Mouse (Mus musculus) midbrain, embryonic 12.5 days (tissue): ENCODE data around the gene Tubgcp4. TPM values are rescaled to one million over a fixed set of nuclear protein-coding genes. Genes with fewer than 3 reads are reported as not detected.

ENCODE experiments used
- ATAC-seq: fragments of 200-750 bp; cut with Nextera tagmentation; 2 replicates; pipeline ENCODE4 v1.8.0; 2017; ENCODE audit warnings: low read depth, moderate TSS enrichment, moderate library complexity; ENCODE audit not compliant: low FRiP score
- H3K27ac ChIP-seq: fragments of 300-500 bp; sonication (generic); replicated peaks from 2 replicates; pipeline ENCODE4 v1.5.1; 2016; ENCODE audit warnings: mild to moderate bottlenecking
- H3K27me3 ChIP-seq: fragments of 300-500 bp; sonication (generic); 2 replicates; pipeline ENCODE4 v1.6.1; 2016; ENCODE audit warnings: mild to moderate bottlenecking
- H3K36me3 ChIP-seq: fragments of 300-500 bp; sonication (generic); 2 replicates; pipeline ENCODE4 v1.6.1; 2016
- H3K4me1 ChIP-seq: fragments of 300-500 bp; sonication (generic); 2 replicates; pipeline ENCODE4 v1.6.1; 2016
- H3K4me2 ChIP-seq: fragments of 300-500 bp; sonication (generic); replicated peaks from 2 replicates; pipeline ENCODE4 v1.6.1; 2016; ENCODE audit warnings: mild to moderate bottlenecking, moderate library complexity
- H3K4me3 ChIP-seq: fragments of 300-500 bp; sonication (generic); 2 replicates; pipeline ENCODE4 v1.5.1; 2016; ENCODE audit warnings: mild to moderate bottlenecking
- H3K9ac ChIP-seq: fragments of 300-500 bp; sonication (generic); replicated peaks from 2 replicates; pipeline ENCODE4 v1.6.1; 2016; ENCODE audit warnings: mild to moderate bottlenecking, moderate library complexity
- H3K9me3 ChIP-seq: fragments of 300-500 bp; sonication (generic); 2 replicates; pipeline ENCODE4 v1.6.1; 2016; ENCODE audit warnings: mild to moderate bottlenecking
- WGBS: fragments of 180-500 bp; shearing (Covaris S2); methylation state at CpG from one replicate; pipeline ENCODE4 v1.1.7; 2016; 5-methylcytosine and 5-hydroxymethylcytosine counted together
- polyA plus RNA-seq: library from polyadenylated mRNA; unstranded; fragments of >200 nt; fragmentation: Nextera tagmentation; extraction: Ambion mirVana; gene quantifications from 2 replicates; pipeline ENCODE4 v1.2.1, GENCODE M21; 2016

The Tubgcp4 gene
- polyA plus RNA-seq, 1 experiment from 2014 or later, result 82.5 TPM

DNA sequence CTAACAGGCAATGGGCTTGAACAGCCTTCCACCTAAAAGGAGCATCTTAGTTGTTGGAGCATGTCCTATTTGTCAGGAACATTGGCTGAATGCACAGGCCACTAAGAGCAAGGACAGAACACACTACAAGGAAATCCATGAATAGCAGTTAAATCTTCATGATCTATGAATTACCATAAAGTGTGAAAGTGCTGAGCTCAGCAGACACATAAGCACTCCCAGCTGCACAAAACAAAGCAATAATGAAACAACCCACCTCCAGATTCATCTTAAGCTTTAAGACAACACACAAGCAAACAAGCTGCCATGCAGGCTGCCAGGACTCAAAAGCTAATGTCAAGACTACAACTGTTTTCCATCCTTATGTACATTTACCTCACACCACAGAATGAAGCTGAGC lies 48.7 kb downstream of the Tubgcp4 start:
- Histone ChIP-seq H3K4me1 (no peaks in the 10 kb centered on the region), H3K27ac (no peak overlapping the region), H3K27me3 (no peaks in the 10 kb centered on the region), H3K36me3 (peaks cover 81% of the 10 kb centered on the region), H3K4me3 (no peak overlapping the region), H3K4me2 (no peak overlapping the region), H3K9ac (no peak overlapping the region), H3K9me3 (no peaks in the 10 kb centered on the region)
- ATAC-seq, result no peak

- Histone ChIP-seq H3K9me3 (no peaks in the 10 kb centered on the region), H3K36me3 (peaks cover 80% of the 10 kb centered on the region)
- ATAC-seq, result no peak
Measured at GRCm38 (mm10) chr2:121219994-121220393, 49.5 kb downstream of the Tubgcp4 start.

GRCm38 (mm10) chr2:121223010-121223409 lies 52.6 kb downstream of the Tubgcp4 start:
- Histone ChIP-seq H3K4me2 (no peak overlapping the region), H3K9me3 (no peaks in the 10 kb centered on the region)
- ATAC-seq, result no peak

More at GRCm38 (mm10) chr2:121219994-121220393, 49.5 kb downstream of the Tubgcp4 start:
- H3K27ac ChIP-seq, result no peak overlapping the region
- H3K4me3 ChIP-seq, result no peak overlapping the region
- no peaks in the 10 kb centered on the region for H3K4me1 ChIP-seq
- H3K9ac ChIP-seq, result no peak overlapping the region
- H3K27me3 ChIP-seq, result no peaks in the 10 kb centered on the region
- no peak overlapping the region for H3K4me2 ChIP-seq

DNA sequence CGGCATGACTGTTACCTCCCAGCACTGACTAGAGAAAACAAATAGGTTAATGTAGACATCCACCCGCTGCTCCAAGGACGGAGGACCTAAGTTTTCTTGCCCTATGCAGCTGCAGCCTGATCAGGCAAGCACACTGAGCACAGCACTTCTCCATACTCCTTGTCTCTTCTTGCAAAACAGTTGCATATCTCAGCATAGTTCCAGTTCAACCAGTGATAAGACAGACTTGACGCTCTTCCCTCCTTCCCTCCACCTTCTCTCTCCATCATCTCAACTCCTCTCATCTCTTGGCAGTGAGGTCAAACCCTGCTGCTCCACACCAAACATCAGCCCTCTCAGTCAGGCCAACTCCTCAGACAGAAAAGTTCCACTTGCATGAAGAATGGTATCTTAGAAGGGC lies 57.7 kb downstream of the Tubgcp4 start:
- Histone ChIP-seq H3K9me3 (no peaks in the 10 kb centered on the region), H3K27ac (no peak overlapping the region), H3K4me1 (no peaks in the 10 kb centered on the region), H3K4me3 (no peak overlapping the region), H3K36me3 (peaks cover 90% of the 10 kb centered on the region), H3K27me3 (no peaks in the 10 kb centered on the region), H3K4me2 (no peak overlapping the region), H3K9ac (no peak overlapping the region)
- ATAC-seq, result no peak
- 78% methylated on average over 4 of the region's 4 CpGs for WGBS

More at GRCm38 (mm10) chr2:121223010-121223409, 52.6 kb downstream of the Tubgcp4 start:
- Histone ChIP-seq H3K36me3 (peaks cover 81% of the 10 kb centered on the region), H3K4me3 (no peak overlapping the region), H3K9ac (no peak overlapping the region), H3K4me1 (no peaks in the 10 kb centered on the region), H3K27me3 (no peaks in the 10 kb centered on the region), H3K27ac (no peak overlapping the region)
- WGBS, result 94% methylated on average over 2 of the region's 2 CpGs

DNA sequence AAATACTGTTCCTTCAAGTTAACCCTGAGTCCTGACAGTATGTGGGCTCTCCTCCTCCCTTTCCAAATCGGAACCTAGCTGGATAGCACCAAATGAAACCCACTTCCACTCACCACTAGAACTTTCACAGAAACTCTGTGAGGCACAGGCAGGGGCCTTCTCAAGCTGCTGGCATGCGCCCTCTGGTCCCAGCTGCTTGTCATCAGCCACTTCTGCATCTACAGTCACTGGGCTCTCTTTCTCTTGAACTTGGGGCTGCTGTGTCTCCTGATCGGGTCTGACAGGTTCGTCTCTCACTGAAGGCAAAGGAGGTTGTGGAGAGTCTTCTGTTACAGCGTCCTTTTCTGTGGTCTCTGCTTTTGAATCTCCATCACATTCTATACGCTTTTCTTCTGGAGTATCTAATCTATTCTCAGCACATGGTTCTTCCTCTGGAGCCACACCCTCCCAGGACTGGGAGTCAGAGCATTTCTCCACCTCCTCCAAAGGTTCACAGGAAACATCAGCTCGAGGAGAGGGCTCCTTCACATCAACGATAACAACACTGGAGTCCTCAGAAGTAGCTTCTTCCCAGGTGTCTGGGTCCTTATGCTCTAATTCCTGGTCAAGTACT lies 65.1 kb downstream of the Tubgcp4 start:
- Histone ChIP-seq H3K4me3 (no peak overlapping the region), H3K27ac (no peak overlapping the region), H3K9me3 (no peaks in the 10 kb centered on the region), H3K4me1 (no peaks in the 10 kb centered on the region), H3K9ac (no peak overlapping the region), H3K36me3 (peaks cover 90% of the 10 kb centered on the region), H3K27me3 (no peaks in the 10 kb centered on the region), H3K4me2 (no peak overlapping the region)
- 89% methylated on average over 8 of the region's 8 CpGs for WGBS
- no peak for ATAC-seq

GRCm38 (mm10) chr2:121239426-121239825 lies 69.0 kb downstream of the Tubgcp4 start:
- H3K4me2 ChIP-seq, result no peak overlapping the region
- H3K36me3 ChIP-seq, result peaks cover 89% of the 10 kb centered on the region
- WGBS, result 88% methylated on average over 4 of the region's 4 CpGs

DNA sequence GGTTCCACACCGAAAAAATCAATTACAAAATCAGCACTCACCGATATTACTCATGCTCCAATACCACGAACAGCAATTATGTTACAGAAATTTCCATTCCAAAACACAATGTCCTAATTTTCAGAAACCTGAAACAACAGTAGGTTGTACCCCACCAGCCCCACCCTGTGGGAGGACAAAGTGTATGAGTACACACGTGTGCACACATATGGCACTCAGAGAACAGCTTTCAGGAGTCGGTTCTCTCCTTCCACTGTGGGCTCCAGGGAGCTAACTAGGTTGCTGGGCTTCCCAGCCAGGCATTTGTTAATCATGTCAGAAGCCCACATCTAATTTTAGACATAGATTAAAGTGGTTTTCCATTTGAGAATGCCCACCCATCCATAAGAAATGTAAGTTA lies 73.6 kb downstream of the Tubgcp4 start:
- WGBS, result 92% methylated on average over 5 of the region's 5 CpGs
- peaks cover 89% of the 10 kb centered on the region for H3K36me3 ChIP-seq
- H3K9me3 ChIP-seq, result no peaks in the 10 kb centered on the region
- H3K27me3 ChIP-seq, result no peaks in the 10 kb centered on the region
- H3K4me2 ChIP-seq, result no peak overlapping the region
- no peak overlapping the region for H3K9ac ChIP-seq
- no peak for ATAC-seq
- H3K4me1 ChIP-seq, result no peaks in the 10 kb centered on the region
- H3K27ac ChIP-seq, result no peak overlapping the region
- no peak overlapping the region for H3K4me3 ChIP-seq

More at GRCm38 (mm10) chr2:121239426-121239825, 69.0 kb downstream of the Tubgcp4 start:
- H3K4me3 ChIP-seq, result no peak overlapping the region
- H3K4me1 ChIP-seq, result no peaks in the 10 kb centered on the region
- no peak overlapping the region for H3K9ac ChIP-seq
- H3K27ac ChIP-seq, result no peak overlapping the region
- no peaks in the 10 kb centered on the region for H3K27me3 ChIP-seq
- ATAC-seq, result no peak
- H3K9me3 ChIP-seq, result no peaks in the 10 kb centered on the region

Other genes starting within 250 kb of the Tubgcp4 start
- gene Ubr1, start 199.9 kb upstream of the Tubgcp4 start, polyA plus RNA-seq, result 34.1 and 34.4 TPM in 2 replicates
- gene Tmem62, start 193.6 kb upstream of the Tubgcp4 start, polyA plus RNA-seq, result 5.7 and 6.2 TPM in 2 replicates
- 53.1 and 53.5 TPM in 2 replicates for gene Ccndbp1, start 162.3 kb upstream of the Tubgcp4 start, polyA plus RNA-seq
- gene Epb42, start 133.6 kb upstream of the Tubgcp4 start, polyA plus RNA-seq, result 4.0 and 5.5 TPM in 2 replicates
- gene Tgm5, start 84.8 kb upstream of the Tubgcp4 start, polyA plus RNA-seq, result not detected in 2 replicates
- not detected in 2 replicates for gene Tgm7, start 60.9 kb upstream of the Tubgcp4 start, polyA plus RNA-seq
- gene Adal, start 30.2 kb upstream of the Tubgcp4 start, polyA plus RNA-seq, result 29.7 and 34.4 TPM in 2 replicates
- gene Lcmt2, start 30.0 kb upstream of the Tubgcp4 start, polyA plus RNA-seq, result 21.2 and 24.2 TPM in 2 replicates
- 14.3 TPM in 2 replicates for gene Zscan29, start 471 bp downstream of the Tubgcp4 start, polyA plus RNA-seq
- 230 and 245 TPM in 2 replicates for gene Trp53bp1, start 100.8 kb downstream of the Tubgcp4 start, polyA plus RNA-seq
- 14.7 and 16.8 TPM in 2 replicates for gene Map1a, start 118.9 kb downstream of the Tubgcp4 start, polyA plus RNA-seq
- gene Ppip5k1, start 184.7 kb downstream of the Tubgcp4 start, polyA plus RNA-seq, result 13.2 and 15.1 TPM in 2 replicates
- gene Ckmt1, start 187.1 kb downstream of the Tubgcp4 start, polyA plus RNA-seq, result 6.4 and 7.2 TPM in 2 replicates
- not detected in 2 replicates for gene Strc, start 216.5 kb downstream of the Tubgcp4 start, polyA plus RNA-seq
- 457 and 459 TPM in 2 replicates for gene Pdia3, start 243.1 kb downstream of the Tubgcp4 start, polyA plus RNA-seq
- gene Catsper2, start 243.1 kb downstream of the Tubgcp4 start, polyA plus RNA-seq, result 3.0 and 3.3 TPM in 2 replicates